Mouse (Mus musculus): ENCODE data around the gene Vwa1. TPM values are rescaled to one million over a fixed set of nuclear protein-coding genes. Genes with fewer than 3 reads are reported as not detected.

The Vwa1 gene
- total and polyA plus RNA-seq, 3 experiments = 0.13 to 1.8 (median 0.15) TPM

DNA sequence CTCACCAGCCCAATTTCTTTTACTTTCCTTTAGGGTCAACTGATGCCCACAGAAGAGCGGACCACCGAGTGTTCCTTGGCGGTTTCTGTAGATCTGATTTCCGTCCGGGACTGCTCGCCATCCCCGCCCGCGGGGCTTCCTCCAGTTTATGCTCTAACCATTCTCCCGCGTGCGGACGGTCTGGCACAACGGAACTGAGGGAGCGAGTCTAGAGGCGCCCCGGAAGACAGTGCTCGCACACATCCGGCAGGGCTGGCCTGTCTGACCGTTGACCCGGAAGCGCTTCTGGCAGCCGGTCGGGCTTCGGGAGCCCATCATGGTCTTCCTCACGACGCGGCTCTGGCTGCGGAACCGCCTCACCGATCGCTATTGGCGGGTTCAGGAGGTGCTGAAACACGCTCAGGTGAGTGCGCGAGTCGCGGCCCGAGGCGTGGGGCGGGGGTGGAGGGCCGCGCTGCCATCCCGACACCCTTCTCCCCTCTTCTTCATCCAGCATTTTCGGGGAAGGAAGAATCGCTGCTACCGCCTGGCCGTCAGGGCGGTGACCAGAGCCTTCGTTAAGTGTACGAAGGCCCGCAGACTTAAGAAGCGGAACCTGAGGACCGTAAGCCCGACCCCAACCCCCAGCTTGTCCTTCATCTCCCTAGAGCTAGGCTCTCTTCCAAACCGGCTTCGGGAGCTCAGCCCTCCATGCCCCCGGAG, 29.0 kb upstream of the Vwa1 start:
- peaks cover 6% of the 10 kb centered on the region for H3K27me3 ChIP-seq (replicated peaks)
- dilution Hi-C loops (cut with MboI; ENCODE audit: extremely low pct_ligation_motif_present, extremely low pct_unique_long_range_greater_than_20kb, low sequenced_read_pairs) = no loop called here
- peak overlapping the region; percentile 83 to 98 (median 94) for H3K4me3 ChIP-seq (replicated peaks in 1 of 3; ENCODE audit: low read depth in 2 of 3, low read length in 2 of 3, poor library complexity in 1 of 3)
- TF ChIP-seq MEF2A (IDR thresholded peaks at IDR 0.05; ENCODE audit: borderline replicate concordance, low read depth, low read length) = peak; percentile 79
- no peak for TF ChIP-seq ZNF384 (IDR thresholded peaks at IDR 0.05; ENCODE audit: low read depth, low read length)
- TF ChIP-seq TCF12 (IDR thresholded peaks at IDR 0.05; ENCODE audit: low read depth, low read length) = peak; percentile 91
- peak; percentile 85 for TF ChIP-seq MXI1 (IDR thresholded peaks at IDR 0.05; ENCODE audit: low read depth, low read length)
- TF ChIP-seq MAZ (IDR thresholded peaks at IDR 0.05; ENCODE audit: low read depth, low read length) = no peak
- peak; percentile 87 for TF ChIP-seq SIN3A (IDR thresholded peaks at IDR 0.05; ENCODE audit: low read length)
- TF ChIP-seq ELF1 (IDR thresholded peaks at IDR 0.05; ENCODE audit: low read depth, low read length) = peak; percentile 86
- peak; percentile 72; the same call in 1 of the 2 replicates for TF ChIP-seq IRF4 (IDR thresholded peaks at IDR 0.05; ENCODE audit: low read depth, low read length)
- peak; percentile 97 for TF ChIP-seq CHD2 (IDR thresholded peaks at IDR 0.05; ENCODE audit: low read length)
- peak; percentile 83 for TF ChIP-seq POLR2A (IDR thresholded peaks at IDR 0.05; ENCODE audit: low read depth, low read length)
- TF ChIP-seq SMC3 (IDR thresholded peaks at IDR 0.05; ENCODE audit: low read depth, low read length) = no peak
- peak; percentile 90; the same call in 1 of the 2 replicates for TF ChIP-seq KAT2A (IDR thresholded peaks at IDR 0.05; ENCODE audit: insufficient replicate concordance, low read length)
- peak; percentile 83 for TF ChIP-seq MAX (IDR thresholded peaks at IDR 0.05; ENCODE audit: low read length)
- TF ChIP-seq HCFC1 (IDR thresholded peaks at IDR 0.05; ENCODE audit: low read depth, low read length) = peak; percentile 96
- no peak for TF ChIP-seq JUN (IDR thresholded peaks at IDR 0.05; ENCODE audit: insufficient read depth, low read depth, low read length)
- peak; percentile 89 for TF ChIP-seq MYC (IDR thresholded peaks at IDR 0.05; ENCODE audit: low read depth, low read length)
- no peak for TF ChIP-seq JUND (conservative IDR thresholded peaks at IDR 0.05; ENCODE audit: low read depth, low read length)
- TF ChIP-seq BHLHE40 (IDR thresholded peaks at IDR 0.05; ENCODE audit: low read depth, low read length) = peak; percentile 55
- no peak; the same call in 1 of the 2 replicates for TF ChIP-seq POLR2AphosphoS2 (IDR thresholded peaks at IDR 0.05; ENCODE audit: low read depth, low read length)
- TF ChIP-seq NELFE (IDR thresholded peaks at IDR 0.05; ENCODE audit: low read depth, low read length) = peak; percentile 57
- no peak; the same call in 1 of the 2 replicates for TF ChIP-seq MAFK (IDR thresholded peaks at IDR 0.05; ENCODE audit: insufficient replicate concordance, low read length)
- TF ChIP-seq EP300 (IDR thresholded peaks at IDR 0.05; ENCODE audit: low read length) = no peak
- peak; percentile 91 for TF ChIP-seq TBP (conservative IDR thresholded peaks at IDR 0.05; ENCODE audit: low read depth, low read length)
- TF ChIP-seq UBTF (IDR thresholded peaks at IDR 0.05; ENCODE audit: low read depth, low read length) = peak; percentile 76; the same call in 1 of the 2 replicates
- TF ChIP-seq ZKSCAN1 (IDR thresholded peaks at IDR 0.05; ENCODE audit: borderline replicate concordance, low read depth, low read length) = no peak
- no peak for TF ChIP-seq ZC3H11A (IDR thresholded peaks at IDR 0.05; ENCODE audit: low read depth, low read length)
- no peak; the same call in 1 of the 2 replicates for TF ChIP-seq NRF1 (IDR thresholded peaks at IDR 0.05; ENCODE audit: low read depth, low read length)
- TF ChIP-seq USF1 (IDR thresholded peaks at IDR 0.05; ENCODE audit: low read depth, low read length) = no peak
- TF ChIP-seq E2F4 (IDR thresholded peaks at IDR 0.05; ENCODE audit: insufficient replicate concordance, low read depth, low read length) = 0 out of 2 replicates have a peak, but pooled peaks have one; percentile 59
- H3K9me3 ChIP-seq (replicated peaks; ENCODE audit: low read length) = no peaks in the 10 kb centered on the region
- in situ Hi-C loops (cut with MboI; ENCODE audit: low pct_ligation_motif_present, low pct_unique_long_range_greater_than_20kb, low sequenced_read_pairs) = no loop called here
- peak overlapping the region; percentile 97; the same call in 1 of the 2 replicates for H3K4me2 ChIP-seq (ENCODE audit: insufficient read depth, low read depth, poor library complexity, severe bottlenecking)
- peaks cover 10 to 22% of the 10 kb centered on the region in 2 experiments for H3K4me1 ChIP-seq (ENCODE audit: control insufficient read depth in 1 of 2, insufficient read depth in 2 of 2)
- peak overlapping the region; percentile 71 for H3K9ac ChIP-seq (ENCODE audit: insufficient read depth, low read depth)
- H3K79me2 ChIP-seq (replicated peaks; ENCODE audit: control insufficient read depth, extremely low read depth, insufficient read depth, poor library complexity, severe bottlenecking) = peaks cover 28% of the 10 kb centered on the region
- peak; percentile 97 for DNase-seq (ENCODE audit: extremely low read depth)
- H3K27ac ChIP-seq (ENCODE audit: insufficient read depth, low read depth) = peak overlapping the region; percentile 39
- peaks cover 22 to 35% of the 10 kb centered on the region in 2 experiments for H3K36me3 ChIP-seq (replicated peaks in 1 of 2; ENCODE audit: control insufficient read depth in 1 of 2, insufficient read depth in 1 of 2, low read length in 1 of 2)

Data from CH12.LX (cell line).